Mouse (Mus musculus) CH12.LX (cell line): Measurements from ENCODE around the gene Tmem255a. TPM values are rescaled to one million over a fixed set of nuclear protein-coding genes. Genes with fewer than 3 reads are reported as not detected.

Source experiments
- DNase-seq: peaks from one replicate; pipeline ENCODE4 v3.0.0-alpha.2; 2013; ENCODE audit errors: extremely low read depth
- H3K27ac ChIP-seq: 2 replicates; pipeline ENCODE4 v1.5.1; 2012; ENCODE audit warnings: low read depth, mild to moderate bottlenecking, control low read depth, moderate library complexity; ENCODE audit not compliant: insufficient read depth
- H3K27me3 ChIP-seq: replicated peaks from 2 replicates; pipeline ENCODE3; 2012; ENCODE audit warnings: inconsistent platforms
- H3K36me3 ChIP-seq, 2 experiments: replicated peaks in 1 of 2; 2 replicates each; pipeline versions ENCODE3 to v1.6.1; 2012; ENCODE audit warnings: inconsistent platforms in 1 of 2, low read length in 1 of 2, mild to moderate bottlenecking in 1 of 2, mixed read lengths in 1 of 2, moderate library complexity in 1 of 2; ENCODE audit not compliant: control insufficient read depth in 1 of 2, insufficient read depth in 1 of 2
- H3K4me1 ChIP-seq, 2 experiments: 2 replicates each; pipeline ENCODE4 v1.6.1; 2012; ENCODE audit warnings: inconsistent platforms in 1 of 2, moderate library complexity in 1 of 2; ENCODE audit not compliant: insufficient read depth in 2 of 2, control insufficient read depth in 1 of 2
- H3K4me2 ChIP-seq: 2 replicates; pipeline ENCODE4 v1.6.1; 2012; ENCODE audit warnings: low read depth, mild to moderate bottlenecking, control low read depth; ENCODE audit not compliant: poor library complexity, insufficient read depth, severe bottlenecking
- H3K4me3 ChIP-seq, 3 experiments: fragments of 150-350 bp in 1 of 3; sonication (generic) in 1 of 3; replicated peaks in 1 of 3; 2 replicates each; pipeline versions ENCODE3 to v1.5.1; 2011 to 2012; ENCODE audit warnings: low read depth in 2 of 3, low read length in 2 of 3, mild to moderate bottlenecking in 2 of 3, moderate library complexity in 2 of 3, control low read depth in 1 of 3, improper control_type of control experiment in 1 of 3, inconsistent platforms in 1 of 3, mixed read lengths in 1 of 3; ENCODE audit not compliant: poor library complexity in 1 of 3
- H3K79me2 ChIP-seq: replicated peaks from 2 replicates; pipeline ENCODE4 v1.6.1; 2012; ENCODE audit warnings: mild to moderate bottlenecking, moderate library complexity; ENCODE audit not compliant: control insufficient read depth, poor library complexity, insufficient read depth, severe bottlenecking; ENCODE audit errors: extremely low read depth
- H3K9ac ChIP-seq: 2 replicates; pipeline ENCODE4 v1.6.1; 2012; ENCODE audit warnings: low read depth, mild to moderate bottlenecking, control low read depth, moderate library complexity; ENCODE audit not compliant: insufficient read depth
- H3K9me3 ChIP-seq: replicated peaks from 2 replicates; pipeline ENCODE3; 2012; ENCODE audit warnings: low read length, inconsistent platforms, mixed read lengths
- CTCF ChIP-seq, 2 experiments: IDR thresholded peaks in 1 of 2; conservative IDR thresholded peaks in 1 of 2; 2 replicates each; pipeline ENCODE4 v1.5.1; 2011 to 2012; ENCODE audit warnings: low read depth in 2 of 2, low read length in 2 of 2, improper control_type of control experiment in 1 of 2, inconsistent platforms in 1 of 2, mild to moderate bottlenecking in 1 of 2, moderate library complexity in 1 of 2
- MEF2A ChIP-seq: IDR thresholded peaks from 2 replicates; pipeline ENCODE4 v1.6.1; 2014; ENCODE audit warnings: low read depth, mild to moderate bottlenecking, inconsistent platforms, low read length, improper control_type of control experiment, borderline replicate concordance
- MXI1 ChIP-seq: IDR thresholded peaks from 2 replicates; pipeline ENCODE4 v1.6.1; 2011; ENCODE audit warnings: mild to moderate bottlenecking, low read depth, low read length, improper control_type of control experiment
- RAD21 ChIP-seq: IDR thresholded peaks from 2 replicates; pipeline ENCODE4 v1.6.1; 2011; ENCODE audit warnings: low read depth, mild to moderate bottlenecking, low read length, improper control_type of control experiment, moderate library complexity
- SMC3 ChIP-seq: IDR thresholded peaks from 2 replicates; pipeline ENCODE4 v1.6.1; 2011; ENCODE audit warnings: low read depth, low read length, improper control_type of control experiment
- USF2 ChIP-seq: conservative IDR thresholded peaks from 2 replicates; pipeline ENCODE4 v1.6.1; 2011; ENCODE audit warnings: low read depth, low read length, improper control_type of control experiment
- ZNF384 ChIP-seq: IDR thresholded peaks from 2 replicates; pipeline ENCODE4 v1.6.1; 2012; ENCODE audit warnings: low read depth, low read length, improper control_type of control experiment, inconsistent platforms
- dilution Hi-C: fragments of 300-500 bp; cut with MboI; formaldehyde crosslinking; loops from 2 replicates; pipeline ENCODE4 v1.14.3; 2020; ENCODE audit warnings: low sequenced_read_pairs; ENCODE audit not compliant: extremely low pct_unique_long_range_greater_than_20kb, extremely low pct_ligation_motif_present
- in situ Hi-C: fragments of 300-500 bp; cut with MboI; formaldehyde crosslinking; loops from 3 replicates; pipeline ENCODE4 v1.14.3; 2019; ENCODE audit warnings: low sequenced_read_pairs, low pct_ligation_motif_present, low pct_unique_long_range_greater_than_20kb, mixed read lengths
- polyA plus RNA-seq: library from polyadenylated mRNA; unstranded; fragments of >175 nt; gene quantifications from 2 replicates; pipeline ENCODE4 v1.2.1, GENCODE M21; 2012; ENCODE audit warnings: low read depth; ENCODE audit not compliant: insufficient read length
- total RNA-seq, 2 experiments: library from RNA; depleted of rRNA; stranded (reverse); fragments of 300-350 nt in 1 of 2; fragments of >200 nt in 1 of 2; gene quantifications; 2 replicates each; pipeline ENCODE4 v1.2.3; 2012 to 2014

The Tmem255a gene
- total and polyA plus RNA-seq, 3 experiments, result 0.30 to 1.4 (median 0.68) TPM

- H3K4me2 ChIP-seq, result peak overlapping the region; percentile 79
- H3K9me3 ChIP-seq, result no peaks in the 10 kb centered on the region
- dilution Hi-C loops, result no loop called here
- no peaks in the 10 kb centered on the region for H3K36me3 ChIP-seq
- H3K79me2 ChIP-seq, result no peaks in the 10 kb centered on the region
- peak overlapping the region; percentile 35; the same call in 1 of the 2 replicates for H3K9ac ChIP-seq
- peak overlapping the region in 2 of 3 experiments; percentile 23 to 26 for H3K4me3 ChIP-seq
- no peak overlapping the region for H3K27ac ChIP-seq
- no peak for DNase-seq
- TF ChIP-seq MEF2A (no peak), CTCF (conservative IDR thresholded peaks at IDR 0.05 in 1 of 2, IDR thresholded peaks at IDR 0.05 in 1 of 2; ENCODE audit: low read depth in 2 of 2, low read length in 2 of 2) (peak in 1 of 2 experiments; percentile 35; a peak in 1 of 4 replicates)
- peaks cover 0 to 11% of the 10 kb centered on the region in 2 experiments; a peak in 2 of 4 replicates for H3K4me1 ChIP-seq
- in situ Hi-C loops, result no loop called here
- H3K27me3 ChIP-seq, result no peaks in the 10 kb centered on the region
Measured at GRCm38 (mm10) chrX:38250352-38250950, 1.8 kb downstream of the Tmem255a start.

GRCm38 (mm10) chrX:38249640-38250351 is 2.4 kb downstream of the Tmem255a start:
- no peak for DNase-seq
- Histone ChIP-seq H3K4me3 (no peak overlapping the region), H3K9ac (peak overlapping the region; percentile 31; the same call in 1 of the 2 replicates), H3K36me3 (no peaks in the 10 kb centered on the region), H3K4me1 (peaks cover 0 to 11% of the 10 kb centered on the region in 2 experiments; a peak in 2 of 4 replicates), H3K27me3 (no peaks in the 10 kb centered on the region), H3K79me2 (no peaks in the 10 kb centered on the region), H3K9me3 (no peaks in the 10 kb centered on the region), H3K27ac (no peak overlapping the region), H3K4me2 (peak overlapping the region; percentile 79; the same call in 1 of the 2 replicates)
- dilution Hi-C loops, result no loop called here
- TF ChIP-seq CTCF (conservative IDR thresholded peaks at IDR 0.05 in 1 of 2, IDR thresholded peaks at IDR 0.05 in 1 of 2; ENCODE audit: low read depth in 2 of 2, low read length in 2 of 2) (peak; percentile 36 to 66; a peak in 3 of 4 replicates), USF2 (no peak), SMC3 (peak; percentile 33; the same call in 1 of the 2 replicates), RAD21 (peak; percentile 60)
- in situ Hi-C loops, result loop anchor here (25.0 kb wide), 1 partner anchor 88 kb away; no protein-coding TSS in a partner anchor

GRCm38 (mm10) chrX:38247601-38248000 is 4.6 kb downstream of the Tmem255a start:
- Histone ChIP-seq H3K27ac (peak overlapping the region; percentile 94; the same call in 1 of the 2 replicates), H3K4me1 (peaks cover 0 to 18% of the 10 kb centered on the region in 2 experiments; a peak in 2 of 4 replicates), H3K27me3 (no peaks in the 10 kb centered on the region), H3K79me2 (no peaks in the 10 kb centered on the region), H3K9ac (no peak overlapping the region), H3K4me2 (peak overlapping the region; percentile 42; the same call in 1 of the 2 replicates), H3K9me3 (no peaks in the 10 kb centered on the region), H3K36me3 (no peaks in the 10 kb centered on the region), H3K4me3 (no peak overlapping the region)
- dilution Hi-C loops (no loop called here), in situ Hi-C loops (loop anchor here (25.0 kb wide), 1 partner anchor 90 kb away; no protein-coding TSS in a partner anchor)
- DNase-seq, result no peak
- TF ChIP-seq ZNF384 (peak; percentile 56), MXI1 (no peak)
